Mouse (Mus musculus) liver, embryonic 14.5 days (tissue): Measurements from ENCODE around the gene Atg4a-ps.

Source experiments
- CTCF ChIP-seq: IDR thresholded peaks from 2 replicates; pipeline ENCODE4 v1.5.1; 2016; ENCODE audit warnings: antibody characterized with exemption, low read depth, control low read depth
- EP300 ChIP-seq: IDR thresholded peaks from 2 replicates; pipeline ENCODE4 v1.6.1; 2016; ENCODE audit warnings: antibody characterized with exemption, low read depth

DNA sequence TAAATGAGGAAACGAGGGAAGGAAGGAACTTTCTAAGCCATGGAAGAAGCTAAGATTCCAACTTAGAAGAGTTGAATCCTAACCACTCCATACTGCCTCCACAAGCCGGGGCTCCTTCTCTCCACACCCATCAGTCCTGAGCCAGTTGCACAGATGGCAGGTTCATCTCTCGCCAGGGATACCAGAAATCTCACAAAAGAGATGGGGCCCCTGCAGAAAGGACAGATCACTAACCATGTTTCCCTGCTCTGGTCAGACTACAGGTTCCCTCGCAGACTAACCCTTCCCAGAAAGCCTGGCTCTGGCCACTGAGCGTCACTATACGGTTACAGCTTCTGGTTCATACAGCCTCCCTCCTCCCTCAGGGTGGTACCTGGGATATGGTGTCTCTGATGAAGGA lies 3.8 kb upstream of the Atg4a-ps start:
- no peak for TF ChIP-seq CTCF
- no peak for TF ChIP-seq EP300
